Mouse (Mus musculus) thymus, postnatal 14 days (tissue): ENCODE data around the gene Gm15093.
"Not testable (repeated sequence)": the region's sequence is repeated elsewhere in the genome, so short reads cannot be mapped to it uniquely, and the experiment has no call there.

ENCODE experiments used
- DNase-seq: peaks from one replicate; pipeline ENCODE4 v3.0.0; 2021

Gene Gm15093

GRCm38 (mm10) chrX:149272077-149272476 is at the start of gene Gm15093:
Gene Gm15093, plus strand, starts transcription at chrX:149272377.
- not testable (repeated sequence) for DNase-seq
